Mouse (Mus musculus) B cell, adult 67 days (primary cell): ENCODE data around the gene Gm7849. TPM values are rescaled to one million over a fixed set of nuclear protein-coding genes. Genes with fewer than 3 reads are reported as not detected.

Source experiments
- total RNA-seq, 2 experiments: library from RNA; stranded (reverse); gene quantifications; 4 replicates each; pipeline ENCODE4 v1.2.4; 2023

The Gm7849 gene
- total RNA-seq: not detected

DNA sequence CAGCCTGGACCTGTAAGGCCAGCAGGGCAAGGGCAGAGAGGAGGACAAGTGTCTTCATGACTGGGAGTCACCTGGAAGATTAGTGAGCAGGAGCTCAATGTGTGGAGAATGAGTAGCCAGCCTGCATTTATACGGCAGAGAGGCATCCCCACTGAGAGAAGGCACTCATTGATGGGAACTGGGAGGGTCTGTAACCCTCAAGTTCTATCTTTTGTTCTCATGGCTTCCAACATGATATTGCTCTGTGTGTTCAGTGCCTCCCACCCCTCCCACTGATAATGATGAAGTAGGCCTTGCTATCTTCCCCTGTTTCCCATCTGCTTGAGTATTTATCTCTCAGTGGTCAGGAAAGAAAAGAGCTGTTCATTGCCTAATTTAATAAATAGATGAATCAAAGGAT is at the start of gene Gm7849:
Gene Gm7849, minus strand, starts transcription at position 101 of the 400 bp plus-strand sequence.

DNA sequence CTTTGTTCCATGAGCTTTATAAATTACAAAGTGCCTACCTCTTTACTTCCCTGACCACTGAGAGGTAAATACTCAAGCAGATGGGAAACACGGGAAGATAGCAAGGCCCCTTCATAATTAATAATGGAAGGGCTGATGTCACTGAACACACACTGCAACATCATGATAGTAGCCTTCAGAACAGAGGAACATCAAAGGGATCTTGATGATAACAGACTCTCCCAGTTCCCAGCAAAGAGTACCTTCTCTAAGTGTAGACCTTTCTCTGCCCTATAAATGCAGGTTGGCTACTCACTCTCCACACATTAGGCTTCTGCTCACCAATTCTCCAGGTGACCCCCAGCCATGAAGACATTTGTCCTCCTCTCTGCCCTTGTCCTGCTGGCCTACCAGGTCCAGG is 29.2 kb downstream of the Gm7849 start, which contains the start of gene Defa36:
Gene Defa36, plus strand, starts transcription at position 301 of the 400 bp plus-strand sequence.

Other genes starting within 250 kb of the Gm7849 start
- not detected for gene Gm15292, start 206.8 kb downstream of the Gm7849 start, total RNA-seq
- not detected for gene Defa27, start 141.0 kb downstream of the Gm7849 start, total RNA-seq
- gene Defa29, start 129.5 kb downstream of the Gm7849 start, total RNA-seq: not detected
- gene Defa2, start 78.0 kb downstream of the Gm7849 start, total RNA-seq: not detected
- not detected for gene Defa33, start 64.7 kb downstream of the Gm7849 start, total RNA-seq
- not detected for gene Defa36, start 29.1 kb downstream of the Gm7849 start, total RNA-seq
- not detected for gene Defa20, start 52.7 kb upstream of the Gm7849 start, total RNA-seq
- not detected for gene Defa32, start 72.5 kb upstream of the Gm7849 start, total RNA-seq
- not detected for gene Defa37, start 108.8 kb upstream of the Gm7849 start, total RNA-seq
- not detected for gene Defa28, start 126.4 kb upstream of the Gm7849 start, total RNA-seq
- not detected for gene Gm7861, start 137.9 kb upstream of the Gm7849 start, total RNA-seq
- gene Defa26, start 161.6 kb upstream of the Gm7849 start, total RNA-seq: not detected
- gene Defa17, start 199.2 kb upstream of the Gm7849 start, total RNA-seq: not detected
- gene Defa34, start 209.2 kb upstream of the Gm7849 start, total RNA-seq: not detected
- not detected for gene AY761184, start 247.1 kb upstream of the Gm7849 start, total RNA-seq